Mouse (Mus musculus): ENCODE measurements at regions not wholly inside any gene's neighbourhood (a gene's known extent, or its start where the extent isn't known, plus 50 kb on each side); places are given as distances from the start of the nearest gene placed in this dataset.

DNA sequence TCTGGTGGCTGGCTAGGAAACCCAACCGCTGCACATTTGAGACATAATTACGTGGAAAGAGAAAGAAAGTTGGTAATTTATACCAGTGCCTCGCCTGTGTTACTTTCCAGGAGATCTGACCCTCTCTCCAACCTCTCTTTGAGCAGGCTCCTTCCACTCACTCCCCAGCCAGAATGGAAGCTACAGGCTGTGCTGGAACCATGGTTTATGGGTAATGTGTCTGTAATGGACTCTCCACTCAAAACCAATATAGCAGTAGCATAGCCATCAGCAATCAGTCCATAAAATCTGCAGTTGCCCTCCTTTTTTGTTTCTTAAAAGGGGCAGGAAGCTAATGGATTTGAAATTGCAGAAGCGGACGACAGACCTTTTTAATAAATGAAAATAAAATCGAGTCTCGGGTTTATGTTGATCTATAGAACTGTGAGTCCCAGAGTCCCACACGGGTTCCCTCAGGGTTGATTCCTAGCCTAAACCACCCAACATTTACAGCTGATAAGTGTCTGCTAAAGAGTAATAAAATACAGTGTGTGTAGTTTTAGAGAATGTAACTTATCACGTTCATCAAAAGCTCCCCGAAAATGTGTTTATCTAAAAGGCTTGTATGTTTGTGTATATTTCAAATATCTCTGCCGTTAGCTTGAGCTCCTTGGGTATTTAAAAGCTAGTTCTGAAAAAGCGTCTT, 656.6 kb upstream of the Sox9 start:
- no peak for DNase-seq

DNA sequence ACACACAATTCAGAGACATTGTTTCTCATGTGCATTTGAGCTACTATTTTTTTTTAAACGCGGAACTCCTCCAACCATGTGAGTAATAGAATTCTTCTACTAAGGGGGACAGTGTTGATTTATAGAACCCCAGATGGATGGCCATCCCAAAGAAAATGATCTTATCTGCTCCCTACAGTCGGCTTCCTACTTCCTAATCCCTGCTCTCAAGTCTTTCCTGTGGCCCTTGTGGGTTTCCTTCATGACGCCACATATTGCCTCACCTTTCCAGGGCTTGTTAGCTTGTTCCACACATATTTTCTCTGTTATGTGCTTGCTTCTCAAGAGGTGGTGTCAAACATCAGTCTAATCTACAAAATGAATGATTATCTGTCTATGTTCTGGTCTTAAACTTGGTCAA, 651.9 kb upstream of the Sox9 start:
- no peak for DNase-seq

DNA sequence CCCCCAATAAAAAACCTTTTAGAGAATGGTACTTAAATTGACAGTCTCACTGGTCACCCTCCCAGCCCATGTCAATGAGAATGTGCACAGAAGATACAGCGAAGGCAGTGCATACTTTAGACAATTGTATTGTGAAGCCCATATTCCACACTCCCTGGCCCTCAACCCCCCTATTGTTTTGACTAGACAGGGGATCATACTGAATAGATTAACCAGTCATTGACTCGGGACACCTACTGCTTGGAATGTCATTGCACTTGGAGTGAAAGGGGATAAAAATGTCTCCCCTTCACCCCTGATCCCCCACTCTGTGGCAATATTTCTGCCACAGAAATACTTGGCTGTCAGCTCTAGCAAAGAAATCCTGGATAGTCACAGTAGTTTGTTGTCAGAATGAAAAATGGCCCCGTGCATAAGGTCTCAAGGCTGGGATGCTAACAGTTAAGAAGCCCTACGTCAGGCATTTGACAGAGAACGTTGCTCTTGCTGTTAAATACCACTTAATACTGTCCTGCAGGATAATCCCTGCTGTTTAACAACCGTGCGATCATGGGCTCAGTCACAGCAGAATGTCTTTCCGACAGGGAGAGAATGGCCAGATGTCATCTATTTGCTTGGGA, 644.5 kb upstream of the Sox9 start:
- DNase-seq, result no peak

DNA sequence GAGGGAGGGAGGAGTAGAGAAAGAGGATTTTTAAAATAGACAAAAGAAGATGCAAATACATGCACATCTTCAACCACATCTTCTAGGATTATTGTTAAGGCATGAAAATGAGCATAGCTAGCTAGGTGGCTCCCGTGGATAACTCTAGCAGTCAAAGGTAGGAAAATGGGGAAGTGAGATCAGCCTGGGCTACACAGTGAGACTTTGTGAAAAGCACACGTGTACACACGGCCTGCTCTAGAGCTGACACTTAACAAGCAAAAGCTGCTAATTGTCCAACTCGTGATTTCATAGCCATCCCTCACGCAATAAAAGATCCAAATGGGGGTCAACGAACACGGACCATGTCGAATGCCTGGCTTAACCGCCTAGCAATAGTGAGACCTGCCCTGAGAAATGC, 642.0 kb upstream of the Sox9 start:
- no peak for DNase-seq

DNA sequence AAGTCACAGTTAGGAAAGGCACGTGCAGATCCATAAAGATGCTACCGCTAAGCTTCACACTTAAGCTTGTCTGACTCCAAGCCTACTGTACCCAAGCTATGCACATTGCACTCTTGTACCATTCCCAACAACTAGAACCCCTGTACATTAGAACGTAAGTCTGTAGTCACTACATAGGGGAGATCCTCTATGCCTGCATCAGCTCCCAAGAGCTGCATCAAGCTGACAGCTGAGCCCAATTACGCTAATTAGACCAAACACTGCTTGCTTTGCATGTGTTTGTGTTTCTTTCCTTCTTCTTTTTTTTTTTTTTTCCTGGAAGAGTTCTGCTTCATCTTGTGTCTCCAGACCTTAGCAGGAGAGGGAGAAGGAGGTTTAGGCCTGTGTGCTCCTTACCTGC, 641.5 kb upstream of the Sox9 start:
- DNase-seq, result no peak

DNA sequence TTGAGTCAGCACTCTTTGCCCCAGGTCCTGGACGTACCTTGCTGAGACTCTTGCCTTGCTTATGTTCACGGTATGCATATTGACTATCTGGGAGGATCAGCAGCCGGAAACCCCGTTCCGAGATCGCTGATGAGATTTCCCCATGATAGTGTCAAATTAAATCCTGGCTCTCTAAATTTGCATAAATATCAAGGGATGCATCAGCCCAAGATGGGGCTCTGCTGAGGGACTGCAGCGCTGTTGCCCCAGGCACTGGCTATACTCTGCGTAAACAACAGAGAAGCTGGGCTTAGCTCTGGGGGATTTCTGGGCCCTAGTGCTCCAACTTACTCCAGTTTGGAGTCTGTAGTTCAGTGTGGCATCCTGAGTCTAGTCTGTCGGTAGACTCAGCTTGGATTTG, 641.1 kb upstream of the Sox9 start:
- DNase-seq, result no peak

DNA sequence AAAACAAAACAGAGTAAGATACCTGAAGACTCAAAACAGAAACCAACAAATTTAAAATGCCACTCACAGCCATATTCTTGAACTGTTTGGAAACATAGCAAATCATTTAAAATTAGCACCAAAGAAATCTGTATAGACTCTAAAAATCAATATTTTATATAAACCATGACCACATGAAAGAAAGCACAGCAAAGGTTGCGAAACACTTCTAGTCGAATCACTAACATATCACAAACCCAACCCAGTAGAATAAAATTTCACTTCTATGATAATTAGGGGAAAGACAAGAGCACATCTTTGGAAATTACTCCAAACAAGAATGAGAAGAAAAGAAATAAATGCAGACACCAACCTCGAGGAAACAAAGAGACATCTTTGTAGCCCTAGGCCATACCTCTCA, 630.0 kb upstream of the Sox9 start:
- DNase-seq, result no peak

DNA sequence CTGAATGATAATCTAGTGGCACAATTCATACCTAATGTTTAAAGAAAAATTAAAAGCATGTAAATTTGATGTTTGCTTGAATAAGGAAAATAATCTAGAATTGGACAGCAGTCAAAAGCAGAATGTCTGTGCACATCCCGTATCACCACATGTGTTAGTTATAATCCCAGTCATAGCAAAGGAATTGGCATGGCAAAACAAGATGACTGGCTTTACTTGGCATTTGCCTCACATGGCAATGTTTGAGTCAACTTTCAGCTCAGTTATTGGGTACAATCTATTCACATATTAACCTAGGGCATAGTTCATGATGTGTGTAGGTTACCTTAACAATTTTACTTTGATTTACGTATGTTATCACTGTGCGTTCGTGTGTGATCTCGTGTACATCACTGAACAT, 628.8 kb upstream of the Sox9 start:
- no peak for DNase-seq

DNA sequence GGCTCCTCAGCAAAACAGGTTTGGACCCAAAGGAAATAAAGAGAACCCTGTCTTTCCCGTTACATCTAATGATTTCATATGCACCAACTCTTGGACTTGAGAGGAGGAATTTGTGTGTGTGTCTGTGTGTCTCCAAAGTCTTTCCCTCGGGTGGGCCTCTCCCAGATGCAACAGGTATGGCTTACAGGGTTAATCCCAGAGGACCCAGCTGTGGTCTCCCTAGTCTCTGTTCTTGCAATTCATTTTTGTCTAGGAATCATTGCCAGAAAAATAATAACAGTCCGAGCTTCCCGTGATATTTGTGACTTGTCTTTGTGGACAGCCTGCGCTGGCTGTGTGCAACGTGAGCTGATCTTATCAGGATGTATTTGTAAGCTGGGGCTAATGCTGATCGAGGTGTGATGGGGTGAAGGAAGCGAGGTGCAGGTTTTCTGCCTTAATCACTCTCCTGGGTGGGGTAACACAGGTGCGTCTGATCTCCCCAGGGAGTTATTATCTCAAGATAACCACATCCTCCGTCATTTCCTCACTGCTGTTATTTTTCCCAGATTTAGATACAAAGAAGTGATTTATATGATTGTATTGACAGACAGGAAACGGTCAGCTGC, 627.2 kb upstream of the Sox9 start:
- no peak for DNase-seq

DNA sequence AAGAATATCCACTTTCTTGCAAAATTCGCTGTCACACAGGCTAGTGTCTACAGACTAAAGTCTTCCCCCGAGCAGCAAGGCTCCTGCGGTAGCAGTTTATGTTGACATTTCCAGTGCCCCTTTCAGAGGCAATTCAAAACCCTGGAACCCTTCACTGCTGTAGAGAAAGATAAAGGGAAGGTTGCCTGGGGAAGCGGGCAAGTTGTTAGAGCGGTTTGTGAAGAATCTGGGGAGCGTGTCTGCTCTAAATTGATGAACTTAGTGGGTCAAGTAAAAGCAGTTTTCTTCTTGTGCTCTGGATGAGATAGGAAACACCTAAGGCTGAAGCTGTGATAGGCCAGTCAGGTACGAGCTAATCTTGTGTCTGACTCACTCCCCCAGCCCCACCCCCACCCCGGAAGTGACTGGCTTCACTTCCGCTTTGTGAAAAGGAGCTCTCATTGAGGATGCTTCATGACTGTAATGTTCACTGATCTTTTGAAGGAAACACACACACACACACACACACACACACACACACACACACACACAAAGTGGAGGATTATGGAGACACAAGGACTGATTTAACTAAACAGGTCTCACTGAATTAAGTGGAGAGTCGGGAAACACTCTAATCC, 626.6 kb upstream of the Sox9 start:
- no peak for DNase-seq

DNA sequence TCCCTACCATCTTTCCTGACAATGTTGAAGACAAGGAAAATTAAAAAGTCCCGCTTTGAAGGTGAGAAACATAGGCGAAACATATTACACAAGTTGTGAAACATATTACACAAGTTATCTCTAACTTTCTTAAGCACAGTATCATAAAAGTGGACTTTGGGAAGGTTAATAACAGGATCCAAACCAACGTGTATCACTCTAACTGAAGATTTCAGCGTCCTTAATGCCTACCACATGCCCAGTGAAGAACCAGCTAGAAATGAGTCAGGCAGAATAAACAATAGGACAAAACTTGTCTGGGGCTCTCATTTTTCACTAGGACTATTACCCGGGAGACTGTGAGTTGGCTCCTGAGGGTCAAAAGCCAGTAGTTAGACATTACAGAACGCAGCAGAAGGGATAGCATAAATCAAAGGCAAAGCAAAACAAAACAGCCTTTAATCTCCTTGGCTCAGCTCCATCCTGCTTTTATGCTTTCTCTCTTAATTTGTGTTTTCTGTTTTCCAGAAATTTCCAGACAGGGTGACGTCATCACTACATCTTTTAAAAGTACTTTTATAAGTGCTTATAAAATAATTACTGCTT, 618.3 kb upstream of the Sox9 start:
- no peak for DNase-seq

DNA sequence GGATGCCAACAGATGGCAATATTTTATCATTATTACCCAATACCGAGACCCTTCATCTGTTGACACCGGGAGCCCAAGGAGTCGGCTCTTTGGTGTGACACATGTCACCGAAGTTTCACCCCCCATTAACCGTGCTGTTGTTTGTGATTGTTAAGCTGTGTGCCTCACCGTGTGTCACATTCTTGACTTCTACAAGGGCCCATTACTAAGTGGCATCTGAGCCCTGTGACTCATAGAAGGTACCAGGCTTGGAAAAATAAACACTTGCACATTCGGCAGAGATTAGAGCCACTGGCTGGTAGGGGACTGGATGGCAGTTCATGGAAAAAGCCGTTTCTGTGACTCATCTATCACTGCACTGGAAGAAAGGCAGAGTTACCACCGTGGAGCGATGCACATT, 608.4 kb upstream of the Sox9 start:
- DNase-seq, result no peak

DNA sequence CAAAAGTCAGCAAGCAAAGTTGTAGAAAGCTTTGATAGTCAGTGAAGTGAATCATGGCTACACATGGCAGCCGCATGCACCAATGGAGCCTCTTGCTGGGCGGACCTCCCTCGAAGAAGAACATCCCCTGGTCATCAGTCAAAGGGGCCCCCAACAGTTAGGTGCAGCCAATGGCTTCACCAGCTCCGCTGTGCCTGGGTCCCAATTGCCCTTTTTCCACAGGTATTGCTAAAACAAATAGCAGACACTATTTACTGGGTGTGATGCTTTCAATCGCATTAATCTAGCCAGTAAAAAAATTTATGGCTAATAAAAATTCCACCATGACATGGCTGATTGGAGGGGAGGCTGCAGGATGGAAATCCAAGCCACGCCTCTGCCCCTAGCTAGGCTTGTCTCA, 606.7 kb upstream of the Sox9 start:
- DNase-seq, result no peak

DNA sequence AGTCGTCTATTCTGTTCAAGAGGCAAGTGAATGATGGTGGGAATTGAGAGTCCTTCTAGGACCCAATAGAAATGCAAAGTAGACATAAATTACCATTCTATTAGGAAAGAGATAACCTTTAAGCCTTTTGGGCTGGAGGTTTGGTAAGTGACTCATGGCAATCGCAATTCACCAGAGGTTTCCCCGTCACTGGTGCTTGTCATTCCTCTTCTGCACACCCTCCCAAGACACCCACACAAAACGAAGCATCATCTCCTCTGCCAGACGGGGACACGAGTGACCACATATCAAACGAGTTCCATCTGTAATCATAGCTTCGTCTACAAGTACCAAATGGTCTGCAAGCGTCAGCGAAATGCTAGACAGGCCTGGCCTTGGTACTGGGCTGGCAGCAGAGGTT, 601.4 kb upstream of the Sox9 start:
- no peak for DNase-seq

DNA sequence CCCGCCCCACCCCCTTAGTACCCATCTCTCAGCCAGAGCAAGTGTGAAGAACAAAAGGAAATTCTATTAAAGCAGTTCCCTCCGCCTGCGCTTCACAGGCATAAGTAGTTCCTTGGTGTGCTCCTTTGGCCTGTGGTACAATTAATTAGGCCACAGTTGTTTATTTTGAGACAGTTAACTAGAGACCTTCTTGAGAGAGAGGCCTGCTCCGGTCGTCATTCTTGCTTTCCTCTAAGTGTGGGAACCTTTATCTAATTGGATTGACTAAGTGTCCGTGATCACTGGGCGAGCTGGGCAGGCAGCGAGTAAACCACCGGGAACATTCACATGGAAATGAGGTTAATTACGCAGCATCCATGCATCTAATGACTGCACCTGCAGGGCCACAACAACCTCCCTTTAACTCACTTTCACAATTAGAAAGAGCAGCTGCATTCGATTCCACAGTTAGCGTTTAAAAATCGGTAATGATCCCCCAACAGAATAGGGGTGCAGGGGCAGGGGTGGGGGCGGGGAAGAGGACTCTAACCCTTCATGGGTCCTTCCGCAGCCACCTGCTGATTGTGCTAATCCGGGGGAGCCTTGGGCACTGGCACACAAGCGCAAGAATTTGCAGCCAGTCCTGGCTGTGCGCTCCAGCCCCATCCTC, 584.3 kb upstream of the Sox9 start:
- no peak for DNase-seq

DNA sequence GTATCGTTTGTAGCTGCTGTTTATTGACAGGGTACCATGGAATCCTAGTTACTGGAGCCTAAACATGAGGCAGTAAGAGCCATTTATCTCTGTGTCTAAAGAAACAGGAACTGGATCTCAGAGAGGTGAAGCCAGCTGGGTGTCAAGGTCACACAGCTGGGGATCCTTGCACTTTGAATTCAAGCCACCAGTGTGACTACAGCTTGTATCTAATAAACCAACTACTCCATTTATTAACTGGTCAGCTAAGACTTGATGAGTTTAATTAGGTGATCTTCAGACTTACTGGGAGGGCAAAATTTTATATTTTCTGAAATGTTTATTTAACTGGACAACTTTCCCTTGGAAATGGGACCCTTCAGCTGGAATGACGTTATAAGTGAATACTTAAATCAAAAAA, 577.5 kb upstream of the Sox9 start:
- no peak for DNase-seq

DNA sequence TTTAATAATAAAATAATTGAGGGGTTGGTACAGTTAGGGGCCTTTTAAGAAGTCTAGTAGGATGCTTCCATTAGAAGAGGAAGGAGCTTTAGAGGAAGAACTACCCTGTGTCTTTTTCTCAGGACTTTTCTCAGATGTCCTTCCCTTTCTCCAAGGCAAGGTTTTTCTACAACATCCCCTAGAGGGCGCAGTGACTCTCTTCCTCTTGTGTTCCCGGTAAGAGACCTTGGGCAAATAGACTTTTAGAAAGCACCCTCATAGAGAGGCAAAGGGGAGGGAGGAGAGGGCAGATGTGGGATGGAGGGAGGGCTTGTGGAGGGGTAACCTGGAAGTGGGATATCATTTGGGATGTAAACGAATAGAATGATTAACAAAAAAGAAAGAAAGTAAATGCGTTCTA, 572.6 kb upstream of the Sox9 start:
- peak; percentile 5 to 16 for DNase-seq

DNA sequence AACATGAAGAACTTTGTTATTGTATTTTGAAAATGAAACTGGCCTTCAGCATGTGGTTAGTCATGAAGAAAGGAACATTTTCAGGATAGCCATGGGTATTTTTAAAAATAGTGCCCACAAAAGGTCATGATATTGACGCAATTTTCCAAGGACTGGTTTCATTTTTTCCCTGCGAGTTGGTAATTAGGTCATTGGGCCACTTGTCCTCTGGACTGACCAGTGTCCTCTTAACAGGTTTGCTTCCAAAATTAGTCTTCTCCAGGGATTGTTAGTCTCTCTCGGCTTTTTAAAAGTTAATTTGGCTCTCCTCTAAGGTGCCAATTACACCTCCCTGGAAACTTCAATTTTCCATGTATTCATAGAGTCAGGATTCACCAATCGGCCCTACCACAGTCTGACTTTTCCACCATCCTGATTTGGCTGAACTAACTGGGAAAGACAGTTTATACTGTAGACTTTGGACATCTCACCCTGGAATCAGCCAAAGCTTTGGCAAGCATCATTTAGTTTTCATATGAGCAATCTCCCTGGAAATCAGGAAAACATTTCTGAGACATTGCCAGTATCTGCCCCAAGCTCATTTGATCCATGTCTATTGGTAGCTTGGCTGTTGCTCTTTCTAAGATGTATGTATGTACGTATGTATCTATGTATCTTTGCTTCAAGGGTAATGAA, 562.8 kb upstream of the Sox9 start:
- DNase-seq, result no peak

DNA sequence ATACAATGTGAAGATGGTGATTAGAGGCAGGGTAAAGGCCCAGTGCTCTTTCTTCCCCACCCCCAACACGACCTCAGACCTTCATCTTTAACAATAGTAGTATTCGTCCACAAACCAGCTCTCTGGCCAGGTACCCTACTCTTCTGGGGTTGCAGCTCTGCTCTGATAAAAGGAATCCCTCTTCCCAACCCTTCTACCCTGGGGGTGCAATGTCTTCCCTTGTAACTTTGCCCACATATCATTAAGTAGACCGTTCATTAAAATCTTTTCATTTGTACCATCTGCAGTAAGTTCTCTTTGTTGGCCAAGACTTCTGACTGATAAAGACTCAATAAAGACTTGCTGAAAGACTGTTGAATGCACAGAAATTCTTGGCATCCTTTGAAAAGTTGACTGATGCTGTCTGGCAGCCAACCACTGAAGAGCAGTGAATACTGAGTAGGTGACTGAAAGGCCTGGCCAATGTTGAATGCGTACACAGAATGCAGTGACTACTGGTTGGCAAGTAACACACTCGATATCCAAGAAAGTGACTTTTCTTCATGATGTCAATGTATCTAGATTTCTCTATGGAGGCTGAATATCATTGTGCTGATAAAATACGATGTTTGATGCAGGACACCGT, 547.4 kb upstream of the Sox9 start:
- no peak for DNase-seq

DNA sequence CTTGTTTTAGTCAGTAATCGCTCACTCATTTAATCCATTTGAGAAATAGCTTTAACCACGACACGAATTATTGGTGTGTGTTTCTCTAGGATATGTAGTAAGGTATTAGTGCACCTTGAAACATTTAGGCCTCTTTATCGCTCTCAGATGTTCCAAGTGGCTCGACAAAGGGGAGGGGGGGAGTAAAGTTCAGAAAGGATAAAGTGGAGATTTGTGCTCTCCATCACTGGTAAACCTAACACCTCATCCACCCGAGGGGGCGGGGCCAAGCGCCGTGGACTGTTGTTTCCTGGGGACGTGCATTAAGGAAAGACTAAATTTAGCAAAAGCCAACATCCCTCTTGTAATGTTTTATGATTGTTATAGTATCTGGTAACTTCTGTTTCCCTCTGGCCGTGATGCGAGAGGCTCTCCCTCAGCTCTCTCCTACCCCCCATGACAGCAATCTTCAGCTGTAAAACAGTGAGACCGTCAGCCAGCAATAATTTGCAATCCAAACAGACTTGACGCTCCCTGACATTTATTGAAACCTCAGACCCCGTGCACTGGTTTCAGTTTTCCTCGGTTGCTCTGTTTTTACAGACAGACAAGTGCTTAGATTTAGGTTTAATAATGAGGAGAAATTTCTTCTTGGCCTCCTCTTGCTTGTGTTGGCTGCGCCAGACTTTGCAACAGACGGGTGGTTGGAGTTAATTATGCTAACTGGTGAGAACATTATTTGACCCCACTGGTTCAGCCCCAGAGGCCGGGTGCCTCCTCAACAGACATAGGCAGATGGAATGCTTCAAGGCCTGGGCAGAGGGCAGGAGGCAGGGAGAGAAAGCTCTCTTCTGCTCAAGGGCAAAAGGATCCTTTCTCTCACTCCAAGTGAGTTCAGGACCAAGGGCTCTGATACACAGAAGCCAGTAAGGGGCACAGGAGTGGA, 542.8 kb upstream of the Sox9 start:
- no peak for DNase-seq

DNA sequence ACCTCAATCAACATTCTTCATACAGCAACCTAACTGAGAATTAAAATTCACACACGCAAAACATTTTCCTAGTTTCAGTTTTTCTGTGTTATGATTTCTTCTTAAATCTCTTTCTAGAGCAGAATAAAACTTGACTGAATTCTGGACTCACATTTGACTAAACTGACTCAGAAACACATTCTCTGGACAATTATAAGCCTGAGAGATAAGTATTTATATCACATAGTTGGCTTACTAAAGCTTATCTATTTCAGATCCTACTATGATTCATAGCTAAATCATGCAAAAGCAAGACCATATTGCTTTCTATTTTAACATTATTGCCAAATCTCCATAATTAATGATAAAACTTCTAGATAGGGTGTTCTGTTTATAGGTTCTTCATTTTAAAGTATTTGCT, 529.5 kb upstream of the Sox9 start:
- DNase-seq, result no peak

All from cerebellum, postnatal 36 days (tissue).